Mouse (Mus musculus) inflammation-experienced regulatory T-cells, adult 6 months (primary cell): ENCODE measurements around the gene Hnrnpab. TPM values are rescaled to one million over a fixed set of nuclear protein-coding genes. Genes with fewer than 3 reads are reported as not detected.
"Not testable (repeated sequence)": the region's sequence is repeated elsewhere in the genome, so short reads cannot be mapped to it uniquely, and the experiment has no call there.

Experiments
- ATAC-seq: one replicate; pipeline ENCODE4 v1.8.0; 2017
- polyA plus RNA-seq, 3 experiments: library from polyadenylated mRNA; unstranded; fragments of 100-300 nt; shearing (Covaris generic); gene quantifications; one replicate each; pipeline ENCODE4 v1.2.1; 2017

Hnrnpab gene
- polyA plus RNA-seq, 3 experiments from 2014 or later: 32.6 to 39.5 (median 35.5) TPM

- no peak for ATAC-seq
Observed at GRCm38 (mm10) chr11:51633721-51634120, 27.1 kb upstream of the Hnrnpab start.

- not testable (repeated sequence) for ATAC-seq
Observed at GRCm38 (mm10) chr11:51633200-51633599, 26.6 kb upstream of the Hnrnpab start.

- no peak for ATAC-seq
Observed at GRCm38 (mm10) chr11:51632130-51632753, 25.6 kb upstream of the Hnrnpab start.

- ATAC-seq: no peak
Observed at GRCm38 (mm10) chr11:51629651-51630314, 23.1 kb upstream of the Hnrnpab start.

GRCm38 (mm10) chr11:51627907-51628306, 21.3 kb upstream of the Hnrnpab start:
- no peak for ATAC-seq

GRCm38 (mm10) chr11:51627425-51627824, 20.8 kb upstream of the Hnrnpab start:
- ATAC-seq: no peak

- ATAC-seq: no peak
Observed at GRCm38 (mm10) chr11:51625187-51625820, 18.7 kb upstream of the Hnrnpab start.

GRCm38 (mm10) chr11:51622971-51623491, 16.4 kb upstream of the Hnrnpab start:
- no peak for ATAC-seq

GRCm38 (mm10) chr11:51621776-51622175, 15.1 kb upstream of the Hnrnpab start:
- ATAC-seq: no peak

- no peak for ATAC-seq
Observed at GRCm38 (mm10) chr11:51620084-51620483, 13.4 kb upstream of the Hnrnpab start.

- ATAC-seq: peak; percentile 88
Observed at GRCm38 (mm10) chr11:51619409-51620060, 12.9 kb upstream of the Hnrnpab start, which contains the start of gene Nhp2. Gene Nhp2 (plus strand): TSS chr11:51619735.

- ATAC-seq: no peak
Observed at GRCm38 (mm10) chr11:51618894-51619408, 12.3 kb upstream of the Hnrnpab start.

GRCm38 (mm10) chr11:51617693-51618092, 11.0 kb upstream of the Hnrnpab start:
- ATAC-seq: peak; percentile 22

- ATAC-seq: not testable (repeated sequence)
Observed at GRCm38 (mm10) chr11:51616113-51616512, 9.5 kb upstream of the Hnrnpab start.

- ATAC-seq: peak; percentile 69
Observed at GRCm38 (mm10) chr11:51615601-51616000, 9.0 kb upstream of the Hnrnpab start.

GRCm38 (mm10) chr11:51615129-51615528, 8.5 kb upstream of the Hnrnpab start:
- ATAC-seq: no peak

- ATAC-seq: no peak
Observed at GRCm38 (mm10) chr11:51614256-51614655, 7.6 kb upstream of the Hnrnpab start.

GRCm38 (mm10) chr11:51609940-51610339, 3.3 kb upstream of the Hnrnpab start:
- ATAC-seq: not testable (repeated sequence)

GRCm38 (mm10) chr11:51609266-51609909, 2.7 kb upstream of the Hnrnpab start:
- ATAC-seq: no peak

- no peak for ATAC-seq
Observed at GRCm38 (mm10) chr11:51607096-51607738, 570 bp upstream of the Hnrnpab start.

GRCm38 (mm10) chr11:51605602-51606446, 823 bp downstream of the Hnrnpab start:
- ATAC-seq: peak; percentile 67
